ENCODE assay signal across 8 mouse cellular contexts in the genomic region with DNA sequence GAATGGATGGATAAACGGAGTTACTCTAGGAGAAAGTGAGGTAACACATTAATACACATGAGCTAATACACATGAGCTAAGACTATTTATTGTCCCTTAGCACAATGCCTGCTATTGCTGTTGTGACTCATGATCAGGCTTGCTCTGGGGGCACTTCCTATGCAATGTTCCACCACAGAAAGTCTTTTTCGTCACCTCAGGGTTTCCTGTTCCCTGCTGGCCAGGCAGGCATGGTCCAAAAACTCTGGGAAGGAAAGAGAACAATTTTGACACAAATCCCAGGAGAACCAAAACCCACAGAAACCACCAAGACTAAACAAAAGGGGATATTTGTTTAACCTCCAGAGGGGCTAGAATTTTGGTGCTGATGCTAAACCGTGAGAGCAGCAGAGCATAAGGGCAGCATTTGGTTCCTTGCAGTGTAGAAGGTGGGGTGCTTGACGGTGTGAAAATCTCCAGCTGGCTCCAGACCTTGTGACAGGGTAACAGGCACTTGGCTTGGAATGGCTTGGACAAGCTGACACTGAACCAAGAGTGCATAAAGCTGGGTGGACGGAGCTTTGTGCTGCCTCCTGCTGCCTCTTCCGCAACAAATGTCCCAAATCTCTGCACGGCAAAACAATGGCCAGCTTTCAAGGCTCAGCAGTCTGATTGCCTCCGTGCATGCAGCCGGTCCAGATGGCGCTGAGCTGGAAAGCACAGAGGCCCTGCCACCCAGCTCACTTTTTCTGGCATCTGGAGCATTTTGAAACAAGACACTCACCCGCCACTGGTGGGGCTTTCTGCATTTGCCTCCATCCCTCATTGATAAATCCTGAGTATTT. TPM values are rescaled to one million over a fixed set of nuclear protein-coding genes. Genes with fewer than 3 reads are reported as not detected.
DNase-seq lines count a peak whose midpoint lies in the region; ATAC-seq lines count a peak whose summit lies in the region.

No protein-coding gene starts in this region.

- H3K27ac ChIP-seq in heart, embryonic 11.5 days (ENCODE audit: low read depth, low read length), result peak overlapping the region; percentile 37
- peak overlapping the region; percentile 60 for H3K27ac ChIP-seq in neural tube, embryonic 12.5 days

- H3K4me1 ChIP-seq in heart, embryonic 11.5 days (ENCODE audit: control insufficient read depth, insufficient read depth, low read length), result peaks cover 7% of the 10 kb centered on the region; the same call in 1 of the 2 replicates
- peaks cover 20% of the 10 kb centered on the region for H3K4me1 ChIP-seq in neural tube, embryonic 12.5 days

- peak; percentile 75 for DNase-seq in embryo, embryonic 10 days (ENCODE audit: low spot score)
- DNase-seq in embryo, embryonic 9.5 days (ENCODE audit: extremely low spot score), result no peak
- peak; percentile 59 for DNase-seq in urinary bladder, postnatal 14 days (ENCODE audit: low spot score)
- no peak for DNase-seq in urinary bladder, adult 18-20 months (ENCODE audit: low spot score in 2 of 2)
- peak; percentile 63 for DNase-seq in kidney, postnatal 14 days
- no peak for DNase-seq in frontal cortex, postnatal 25 days (ENCODE audit: low spot score in 2 of 2)

- no peak for ATAC-seq in heart, embryonic 11.5 days (replicated peaks; ENCODE audit: insufficient number of reproducible peaks, low FRiP score, low TSS enrichment)
- 0 out of 2 replicates have a peak, but pooled peaks have one; percentile 39 for ATAC-seq in neural tube, embryonic 12.5 days (ENCODE audit: low FRiP score, low read depth)

- H3K9ac ChIP-seq in heart, embryonic 11.5 days (ENCODE audit: low read depth, low read length), result peak overlapping the region; percentile 22; the same call in 1 of the 2 replicates
- 0 out of 2 replicates have a peak overlapping the region, but pooled peaks have one; percentile 26 for H3K9ac ChIP-seq in neural tube, embryonic 12.5 days

- no peaks in the 10 kb centered on the region; the same call in 1 of the 2 replicates for H3K27me3 ChIP-seq in heart, embryonic 11.5 days (ENCODE audit: control insufficient read depth, insufficient read depth, low read length)
- no peaks in the 10 kb centered on the region for H3K27me3 ChIP-seq in neural tube, embryonic 12.5 days (replicated peaks)

- no peak overlapping the region for H3K4me3 ChIP-seq in heart, embryonic 11.5 days (ENCODE audit: low read depth, low read length)
- no peak overlapping the region for H3K4me3 ChIP-seq in neural tube, embryonic 12.5 days

- peak overlapping the region; percentile 8; the same call in 1 of the 2 replicates for H3K4me2 ChIP-seq in heart, embryonic 11.5 days
- H3K4me2 ChIP-seq in neural tube, embryonic 12.5 days (replicated peaks), result peak overlapping the region; percentile 21; the same call in 1 of the 2 replicates

- no peaks in the 10 kb centered on the region for H3K36me3 ChIP-seq in heart, embryonic 11.5 days (ENCODE audit: control insufficient read depth, insufficient read depth, low read length)
- H3K36me3 ChIP-seq in neural tube, embryonic 12.5 days, result no peaks in the 10 kb centered on the region

- WGBS in heart, embryonic 11.5 days (ENCODE audit: insufficient replicate concordance), result 15% methylated on average over 11 of the region's 11 CpGs
- WGBS in neural tube, embryonic 12.5 days, result 15% methylated on average over 11 of the region's 11 CpGs

- H3K9me3 ChIP-seq in heart, embryonic 11.5 days (replicated peaks; ENCODE audit: control insufficient read depth, low read length), result no peaks in the 10 kb centered on the region
- no peaks in the 10 kb centered on the region for H3K9me3 ChIP-seq in neural tube, embryonic 12.5 days

RNA-seq across cellular contexts. Expression of gene Fkbpl, which starts 3.6 kb away (rescaled TPM):
- polyA plus RNA-seq in heart, embryonic 11.5 days (2014; fragmentation: Nextera tagmentation; extraction: Ambion mirVana), result 10.9 and 11.4 TPM in 2 replicates
- polyA plus RNA-seq in neural tube, embryonic 12.5 days (2016; fragmentation: Nextera tagmentation; extraction: Ambion mirVana), result 17.4 and 17.5 TPM in 2 replicates

RNA-seq across cellular contexts. Expression of gene Atf6b, which starts 6.0 kb away (rescaled TPM):
- polyA plus RNA-seq in heart, embryonic 11.5 days (2014; fragmentation: Nextera tagmentation; extraction: Ambion mirVana), result 41.0 and 49.8 TPM in 2 replicates
- 116 and 120 TPM in 2 replicates for polyA plus RNA-seq in neural tube, embryonic 12.5 days (2016; fragmentation: Nextera tagmentation; extraction: Ambion mirVana)

RNA-seq across cellular contexts. Expression of gene Prrt1, which starts 11.7 kb away (rescaled TPM):
- not detected in 2 replicates for polyA plus RNA-seq in heart, embryonic 11.5 days (2014; fragmentation: Nextera tagmentation; extraction: Ambion mirVana)
- 1.4 and 1.6 TPM in 2 replicates for polyA plus RNA-seq in neural tube, embryonic 12.5 days (2016; fragmentation: Nextera tagmentation; extraction: Ambion mirVana)

RNA-seq across cellular contexts. Expression of gene Ppt2, which starts 12.7 kb away (rescaled TPM):
- 31.7 and 34.3 TPM in 2 replicates for polyA plus RNA-seq in heart, embryonic 11.5 days (2014; fragmentation: Nextera tagmentation; extraction: Ambion mirVana)
- polyA plus RNA-seq in neural tube, embryonic 12.5 days (2016; fragmentation: Nextera tagmentation; extraction: Ambion mirVana), result 22.9 and 25.2 TPM in 2 replicates

RNA-seq across cellular contexts. Expression of gene Egfl8, which starts 25.2 kb away (rescaled TPM):
- polyA plus RNA-seq in heart, embryonic 11.5 days (2014; fragmentation: Nextera tagmentation; extraction: Ambion mirVana), result 0.82 and 0.90 TPM in 2 replicates
- polyA plus RNA-seq in neural tube, embryonic 12.5 days (2016; fragmentation: Nextera tagmentation; extraction: Ambion mirVana), result 13.0 and 15.5 TPM in 2 replicates

Comparison
In these comparisons a context has a peak if more than half of its experiments do, and no peak if none do; other contexts are left out.
1. DNase-seq: peak in embryo, embryonic 10 days (single experiment), urinary bladder, postnatal 14 days (single experiment) and kidney, postnatal 14 days (single experiment); none in embryo, embryonic 9.5 days (single experiment), urinary bladder, adult 18-20 months (0 of 2) and frontal cortex, postnatal 25 days (0 of 2).